In the genomic region with DNA sequence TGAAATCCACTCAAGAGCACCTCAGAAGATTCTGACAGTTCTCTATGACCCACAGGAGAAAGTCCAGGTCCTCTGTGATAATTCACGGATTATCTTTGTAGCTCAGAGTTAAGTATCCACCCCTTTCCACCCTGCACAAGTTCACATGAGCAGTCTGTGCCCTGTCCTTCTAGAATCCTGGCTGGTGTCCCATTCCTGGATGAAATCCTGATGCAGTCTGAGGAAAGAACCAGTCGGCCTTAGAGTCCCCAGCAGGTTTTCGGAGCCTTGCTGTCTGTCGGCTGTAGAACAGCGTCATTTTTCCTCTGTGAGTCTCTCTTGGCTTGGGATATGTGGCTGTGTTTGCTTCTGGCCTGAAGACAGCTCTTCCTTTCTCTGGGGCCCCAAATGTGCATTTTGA, we compare ENCODE assay signal across 15 mouse cellular contexts.
DNase-seq lines count a peak whose midpoint lies in the region; ATAC-seq lines count a peak whose summit lies in the region.
"Had no signal": no experiment of that assay in that cellular context is flagged by ENCODE, and none has a peak within 500 bp of the region (broad histone marks: within the 10 kb centered on the region; RNA-seq: fewer than 3 reads in every experiment).

No protein-coding gene starts in this region.

- H3K4me2 ChIP-seq in heart, embryonic 13.5 days, result no peak overlapping the region
- no peak overlapping the region for H3K4me2 ChIP-seq in hindbrain, embryonic 16.5 days (ENCODE audit: low read length)
- H3K4me2 ChIP-seq: midbrain, embryonic 15.5 days; neural tube, embryonic 12.5 days had no signal

- no peaks in the 10 kb centered on the region for H3K27me3 ChIP-seq in heart, embryonic 13.5 days (replicated peaks)
- no peaks in the 10 kb centered on the region for H3K27me3 ChIP-seq in hindbrain, embryonic 16.5 days (replicated peaks; ENCODE audit: control insufficient read depth, insufficient read depth, low read length)
- H3K27me3 ChIP-seq: midbrain, embryonic 15.5 days; neural tube, embryonic 12.5 days had no signal

- no peak overlapping the region for H3K4me3 ChIP-seq in heart, embryonic 13.5 days
- H3K4me3 ChIP-seq in hindbrain, embryonic 16.5 days (ENCODE audit: low read length), result no peak overlapping the region
- H3K4me3 ChIP-seq: midbrain, embryonic 15.5 days; neural tube, embryonic 12.5 days had no signal

- H3K9ac ChIP-seq in heart, embryonic 13.5 days, result no peak overlapping the region
- H3K9ac ChIP-seq in hindbrain, embryonic 16.5 days (ENCODE audit: low read depth, low read length), result no peak overlapping the region
- H3K9ac ChIP-seq: midbrain, embryonic 15.5 days; neural tube, embryonic 12.5 days had no signal

- 37% methylated on average over 5 of the region's 5 CpGs for WGBS in heart, embryonic 13.5 days
- 69% methylated on average over 5 of the region's 5 CpGs for WGBS in hindbrain, embryonic 16.5 days

- H3K4me1 ChIP-seq in heart, embryonic 13.5 days, result peaks cover 19% of the 10 kb centered on the region
- no peaks in the 10 kb centered on the region for H3K4me1 ChIP-seq in hindbrain, embryonic 16.5 days (ENCODE audit: control insufficient read depth, insufficient read depth, low read depth, low read length)
- H3K4me1 ChIP-seq: midbrain, embryonic 15.5 days; neural tube, embryonic 12.5 days had no signal

- no peak for ATAC-seq in heart, embryonic 13.5 days (ENCODE audit: extremely low read depth, insufficient number of reproducible peaks, low FRiP score, low TSS enrichment)
- ATAC-seq in hindbrain, embryonic 16.5 days, result no peak
- ATAC-seq: hindbrain, postnatal 0 days; lung, postnatal 0 days; midbrain, embryonic 15.5 days had no signal

- H3K27ac ChIP-seq in heart, embryonic 13.5 days (replicated peaks), result peak overlapping the region; percentile 16; the same call in 1 of the 2 replicates
- no peak overlapping the region for H3K27ac ChIP-seq in hindbrain, embryonic 16.5 days (ENCODE audit: low read depth, low read length)
- H3K27ac ChIP-seq: hindbrain, postnatal 0 days; midbrain, embryonic 15.5 days; neural tube, embryonic 12.5 days had no signal

- H3K9me3 ChIP-seq in heart, embryonic 13.5 days, result no peaks in the 10 kb centered on the region
- no peaks in the 10 kb centered on the region for H3K9me3 ChIP-seq in hindbrain, embryonic 16.5 days (ENCODE audit: control insufficient read depth, low read length)
- H3K9me3 ChIP-seq: midbrain, embryonic 15.5 days; neural tube, embryonic 12.5 days had no signal

- DNase-seq in adrenal gland, adult 2 months, result peak; percentile 30
- no peak for DNase-seq in adrenal gland, adult 8-10 months
- peak; percentile 11 for DNase-seq in kidney, adult 9 months
- no peak for DNase-seq in kidney, adult 18-20 months
- peak; percentile 10 for DNase-seq in adrenal gland, postnatal 25 days
- no peak for DNase-seq in thymus, postnatal 36 days
- DNase-seq: liver; retina, postnatal 1 day; spleen, adult 18-20 months had no signal

- no peaks in the 10 kb centered on the region for H3K36me3 ChIP-seq in heart, embryonic 13.5 days
- H3K36me3 ChIP-seq in hindbrain, embryonic 16.5 days (ENCODE audit: control insufficient read depth, insufficient read depth, low read length), result no peaks in the 10 kb centered on the region
- H3K36me3 ChIP-seq: midbrain, embryonic 15.5 days; neural tube, embryonic 12.5 days had no signal

Comparison
In these comparisons a context has a peak if more than half of its experiments do, and no peak if none do; other contexts are left out.
1. DNase-seq: peak in adrenal gland, adult 2 months (single experiment), kidney, adult 9 months (single experiment) and adrenal gland, postnatal 25 days (single experiment); none in adrenal gland, adult 8-10 months (single experiment), kidney, adult 18-20 months (single experiment) and thymus, postnatal 36 days (0 of 2).